Mouse (Mus musculus) liver, postnatal 0 days (tissue): ENCODE data around the gene Serpinb9. TPM values are rescaled to one million over a fixed set of nuclear protein-coding genes. Genes with fewer than 3 reads are reported as not detected.
"Not testable (repeated sequence)": the region's sequence is repeated elsewhere in the genome, so short reads cannot be mapped to it uniquely, and the experiment has no call there.

Source experiments
- ATAC-seq: fragments of 200-750 bp; cut with Nextera tagmentation; 2 replicates; pipeline ENCODE4 v1.8.0; 2017; ENCODE audit warnings: mild to moderate bottlenecking, moderate library complexity
- DNase-seq: peaks from one replicate; pipeline ENCODE4 v3.0.0-alpha.2; 2016
- H3K27ac ChIP-seq: fragments of 300-500 bp; sonication (generic); 2 replicates; pipeline ENCODE4 v1.5.1; 2014; ENCODE audit warnings: antibody characterized with exemption, moderate library complexity, mild to moderate bottlenecking, low read depth
- H3K27me3 ChIP-seq: fragments of 300-500 bp; sonication (generic); 2 replicates; pipeline ENCODE4 v1.6.1; 2014; ENCODE audit warnings: low read length, control low read depth, mixed read lengths; ENCODE audit not compliant: insufficient read depth
- H3K36me3 ChIP-seq: fragments of 300-500 bp; sonication (generic); replicated peaks from 2 replicates; pipeline ENCODE4 v1.6.1; 2014; ENCODE audit warnings: mild to moderate bottlenecking, control low read depth, low read length, moderate library complexity, mixed read lengths; ENCODE audit not compliant: insufficient read depth
- H3K4me1 ChIP-seq: fragments of 300-500 bp; sonication (generic); 2 replicates; pipeline ENCODE4 v1.6.1; 2014; ENCODE audit warnings: antibody characterized with exemption, mild to moderate bottlenecking, control low read depth; ENCODE audit not compliant: insufficient read depth
- H3K4me2 ChIP-seq: fragments of 300-500 bp; sonication (generic); 2 replicates; pipeline ENCODE4 v1.6.1; 2014; ENCODE audit warnings: low read depth, mild to moderate bottlenecking, low read length, moderate library complexity, mixed read lengths
- H3K4me3 ChIP-seq: fragments of 300-500 bp; sonication (generic); 2 replicates; pipeline ENCODE4 v1.5.1; 2014; ENCODE audit warnings: low read depth, low read length
- H3K9ac ChIP-seq: fragments of 300-500 bp; sonication (generic); replicated peaks from 2 replicates; pipeline ENCODE4 v1.6.1; 2014; ENCODE audit warnings: mild to moderate bottlenecking, moderate library complexity
- H3K9me3 ChIP-seq: fragments of 300-500 bp; sonication (generic); 2 replicates; pipeline ENCODE4 v1.6.1; 2016; ENCODE audit warnings: mild to moderate bottlenecking, control low read depth, low read length, mixed read lengths
- CTCF ChIP-seq: sonication (generic); IDR thresholded peaks from 2 replicates; pipeline ENCODE4 v1.5.1; 2016; ENCODE audit warnings: antibody characterized with exemption, low read depth
- EP300 ChIP-seq: IDR thresholded peaks from 2 replicates; pipeline ENCODE4 v1.6.1; 2016; ENCODE audit warnings: antibody characterized with exemption, low read depth, mild to moderate bottlenecking
- WGBS: fragments of 180-500 bp; shearing (Covaris S2); extraction: QIAGEN DNeasy Blood & Tissue Kit; methylation state at CpG from one replicate; pipeline ENCODE4 v1.1.7; 2014; ENCODE audit not compliant: insufficient replicate concordance; 5-methylcytosine and 5-hydroxymethylcytosine counted together
- polyA plus RNA-seq: library from polyadenylated mRNA; unstranded; fragments of >200 nt; fragmentation: Nextera tagmentation; extraction: Ambion mirVana; gene quantifications from 2 replicates; pipeline ENCODE4 v1.2.1, GENCODE M21; 2015

Serpinb9 gene
- 1.7 and 2.2 TPM in 2 replicates for polyA plus RNA-seq

GRCm38 (mm10) chr13:33002950-33003349 is at the start of gene Serpinb9:
Serpinb9 (plus strand) TSS chr13:33003250.
- peak within 1 kb of the TSS; percentile 58 for H3K9ac ChIP-seq
- ATAC-seq (no peak), DNase-seq (no peak)
- no peaks in the 10 kb centered on the region for H3K9me3 ChIP-seq
- no peak for TF ChIP-seq EP300
- peak; percentile 38 for TF ChIP-seq CTCF
- H3K4me3 ChIP-seq: peak within 1 kb of the TSS; percentile 50
- no peaks in the 10 kb centered on the region for H3K36me3 ChIP-seq
- 82% methylated on average over 3 of the region's 3 CpGs for WGBS
- peak within 1 kb of the TSS; percentile 75 for H3K4me2 ChIP-seq
- H3K4me1 ChIP-seq: peaks cover 21% of the 10 kb centered on the region
- H3K27ac ChIP-seq: peak within 1 kb of the TSS; percentile 83
- H3K27me3 ChIP-seq: no peaks in the 10 kb centered on the region

GRCm38 (mm10) chr13:32956537-32956936 is 46.5 kb upstream of the Serpinb9 start:
- no peak overlapping the region for H3K27ac ChIP-seq
- no peaks in the 10 kb centered on the region for H3K36me3 ChIP-seq
- 61% methylated on average over 4 of the region's 4 CpGs for WGBS
- H3K9ac ChIP-seq: no peak overlapping the region
- DNase-seq (no peak), ATAC-seq (no peak)
- no peaks in the 10 kb centered on the region for H3K4me1 ChIP-seq
- TF ChIP-seq EP300 (no peak), CTCF (no peak)
- H3K4me2 ChIP-seq: no peak overlapping the region
- H3K27me3 ChIP-seq: no peaks in the 10 kb centered on the region
- no peaks in the 10 kb centered on the region for H3K9me3 ChIP-seq
- no peak overlapping the region for H3K4me3 ChIP-seq

- Histone ChIP-seq H3K4me1 (no peaks in the 10 kb centered on the region), H3K27ac (no peak overlapping the region), H3K4me2 (no peak overlapping the region), H3K9me3 (no peaks in the 10 kb centered on the region), H3K4me3 (no peak overlapping the region), H3K9ac (no peak overlapping the region), H3K36me3 (no peaks in the 10 kb centered on the region), H3K27me3 (no peaks in the 10 kb centered on the region)
- 78% methylated on average over 4 of the region's 4 CpGs for WGBS
- ATAC-seq (no peak), DNase-seq (no peak)
- no peak for TF ChIP-seq CTCF
These were observed 45.1 kb upstream of the Serpinb9 start for GRCm38 (mm10) chr13:32957917-32958316.

GRCm38 (mm10) chr13:32958521-32958920 is 44.5 kb upstream of the Serpinb9 start:
- not testable (repeated sequence) for H3K27me3 ChIP-seq

GRCm38 (mm10) chr13:32963990-32964753 is 38.9 kb upstream of the Serpinb9 start:
- Histone ChIP-seq H3K9ac (no peak overlapping the region), H3K27ac (no peak overlapping the region), H3K4me1 (peaks cover 22% of the 10 kb centered on the region), H3K36me3 (no peaks in the 10 kb centered on the region), H3K4me3 (no peak overlapping the region), H3K9me3 (no peaks in the 10 kb centered on the region), H3K27me3 (no peaks in the 10 kb centered on the region), H3K4me2 (no peak overlapping the region)
- DNase-seq (no peak), ATAC-seq (no peak)
- 82% methylated on average over 9 of the region's 9 CpGs for WGBS
- no peak for TF ChIP-seq CTCF
- no peak for TF ChIP-seq EP300

More at GRCm38 (mm10) chr13:32958521-32958920, 44.5 kb upstream of the Serpinb9 start:
- H3K4me3 ChIP-seq, H3K4me2 ChIP-seq, DNase-seq, H3K9ac ChIP-seq, H3K36me3 ChIP-seq, H3K9me3 ChIP-seq, H3K4me1 ChIP-seq, ATAC-seq, H3K27ac ChIP-seq: not testable (repeated sequence)
- 74% methylated on average over 7 of the region's 7 CpGs for WGBS

GRCm38 (mm10) chr13:32964989-32965811 is 37.9 kb upstream of the Serpinb9 start, which contains the start of gene Serpinb6b:
Serpinb6b (plus strand) TSS chr13:32965209.
- ATAC-seq: no peak
- 16% methylated on average over 16 of the region's 16 CpGs for WGBS
- Histone ChIP-seq H3K9ac (peak within 1 kb of the TSS; percentile 49; the same call in 1 of the 2 replicates), H3K4me3 (peak within 1 kb of the TSS; percentile 42), H3K4me1 (peaks cover 32% of the 10 kb centered on the region), H3K27me3 (no peaks in the 10 kb centered on the region), H3K9me3 (no peaks in the 10 kb centered on the region), H3K4me2 (peak within 1 kb of the TSS; percentile 79), H3K36me3 (no peaks in the 10 kb centered on the region), H3K27ac (peak within 1 kb of the TSS; percentile 49)
- DNase-seq: peak; percentile 51
- no peak for TF ChIP-seq EP300
- peak; percentile 68 for TF ChIP-seq CTCF
